Mouse (Mus musculus) lung, embryonic 16.5 days (tissue): ENCODE results near the gene Pip5k1b. TPM values are rescaled to one million over a fixed set of nuclear protein-coding genes. Genes with fewer than 3 reads are reported as not detected.

Experiments used
- ATAC-seq: fragments of 200-750 bp; cut with Nextera tagmentation; 2 replicates; pipeline ENCODE4 v1.8.0; 2017; ENCODE audit warnings: low read depth, mild to moderate bottlenecking, moderate library complexity
- H3K27ac ChIP-seq: fragments of 300-500 bp; sonication (generic); 2 replicates; pipeline ENCODE4 v1.5.1; 2014; ENCODE audit warnings: mild to moderate bottlenecking, control low read depth, low read length
- H3K27me3 ChIP-seq: fragments of 300-500 bp; sonication (generic); 2 replicates; pipeline ENCODE4 v1.6.1; 2014; ENCODE audit warnings: low read depth, low read length, mixed read lengths; ENCODE audit not compliant: control insufficient read depth, insufficient read depth
- H3K36me3 ChIP-seq: fragments of 300-500 bp; sonication (generic); 2 replicates; pipeline ENCODE4 v1.6.1; 2014; ENCODE audit warnings: low read length; ENCODE audit not compliant: control insufficient read depth, insufficient read depth
- H3K4me1 ChIP-seq: fragments of 300-500 bp; sonication (generic); replicated peaks from 2 replicates; pipeline ENCODE4 v1.6.1; 2014; ENCODE audit warnings: low read length, mixed read lengths; ENCODE audit not compliant: control insufficient read depth, insufficient read depth
- H3K4me2 ChIP-seq: fragments of 300-500 bp; sonication (generic); 2 replicates; pipeline ENCODE4 v1.6.1; 2014; ENCODE audit warnings: low read depth, low read length, control low read depth
- H3K4me3 ChIP-seq: fragments of 300-500 bp; sonication (generic); 2 replicates; pipeline ENCODE4 v1.5.1; 2014; ENCODE audit warnings: mild to moderate bottlenecking, low read length, control low read depth
- H3K9ac ChIP-seq: fragments of 300-500 bp; sonication (generic); 2 replicates; pipeline ENCODE4 v1.6.1; 2014; ENCODE audit warnings: low read length, control low read depth
- H3K9me3 ChIP-seq: fragments of 300-500 bp; sonication (generic); 2 replicates; pipeline ENCODE4 v1.6.1; 2016; ENCODE audit warnings: low read length; ENCODE audit not compliant: control insufficient read depth
- WGBS: fragments of 180-500 bp; shearing (Covaris S2); extraction: QIAGEN DNeasy Blood & Tissue Kit; methylation state at CpG from one replicate; pipeline ENCODE4 v1.1.7; 2014; 5-methylcytosine and 5-hydroxymethylcytosine counted together
- polyA plus RNA-seq: library from polyadenylated mRNA; unstranded; fragments of >200 nt; fragmentation: Nextera tagmentation; extraction: Ambion mirVana; gene quantifications from 2 replicates; pipeline ENCODE4 v1.2.1, GENCODE M21; 2015

Gene Pip5k1b
- polyA plus RNA-seq, 1 experiment from 2014 or later: 3.8 TPM

GRCm38 (mm10) chr19:24538181-24538580 is 17.5 kb downstream of the Pip5k1b start:
- no peaks in the 10 kb centered on the region for H3K4me1 ChIP-seq
- no peaks in the 10 kb centered on the region for H3K27me3 ChIP-seq
- no peak for ATAC-seq
- no peak overlapping the region for H3K27ac ChIP-seq
- H3K4me2 ChIP-seq: no peak overlapping the region
- H3K9me3 ChIP-seq: no peaks in the 10 kb centered on the region
- no peak overlapping the region for H3K4me3 ChIP-seq
- WGBS: 79% methylated on average over 6 of the region's 6 CpGs
- no peak overlapping the region for H3K9ac ChIP-seq
- H3K36me3 ChIP-seq: no peaks in the 10 kb centered on the region

GRCm38 (mm10) chr19:24537691-24538090 is 18.0 kb downstream of the Pip5k1b start:
- no peak for ATAC-seq
- Histone ChIP-seq H3K9me3 (no peaks in the 10 kb centered on the region), H3K27ac (no peak overlapping the region), H3K9ac (no peak overlapping the region), H3K4me1 (no peaks in the 10 kb centered on the region), H3K4me3 (no peak overlapping the region), H3K27me3 (no peaks in the 10 kb centered on the region), H3K4me2 (no peak overlapping the region), H3K36me3 (no peaks in the 10 kb centered on the region)
- WGBS: 40% methylated on average over 4 of the region's 4 CpGs

GRCm38 (mm10) chr19:24536920-24537319 is 18.8 kb downstream of the Pip5k1b start:
- H3K9me3 ChIP-seq: no peaks in the 10 kb centered on the region
- no peak overlapping the region for H3K4me2 ChIP-seq
- no peak overlapping the region for H3K27ac ChIP-seq
- no peaks in the 10 kb centered on the region for H3K27me3 ChIP-seq
- H3K9ac ChIP-seq: no peak overlapping the region
- no peaks in the 10 kb centered on the region for H3K36me3 ChIP-seq
- H3K4me1 ChIP-seq: no peaks in the 10 kb centered on the region
- H3K4me3 ChIP-seq: no peak overlapping the region
- ATAC-seq: no peak
- 46% methylated on average over 5 of the region's 5 CpGs for WGBS

GRCm38 (mm10) chr19:24536280-24536679 is 19.4 kb downstream of the Pip5k1b start:
- WGBS: 79% methylated on average over 3 of the region's 3 CpGs
- ATAC-seq: no peak
- no peaks in the 10 kb centered on the region for H3K4me1 ChIP-seq
- H3K27ac ChIP-seq: no peak overlapping the region
- no peaks in the 10 kb centered on the region for H3K27me3 ChIP-seq
- H3K9me3 ChIP-seq: no peaks in the 10 kb centered on the region
- no peak overlapping the region for H3K9ac ChIP-seq
- H3K36me3 ChIP-seq: no peaks in the 10 kb centered on the region
- no peak overlapping the region for H3K4me2 ChIP-seq
- no peak overlapping the region for H3K4me3 ChIP-seq

- no peak overlapping the region for H3K4me3 ChIP-seq
- H3K4me2 ChIP-seq: no peak overlapping the region
- 86% methylated on average over 6 of the region's 6 CpGs for WGBS
- no peaks in the 10 kb centered on the region for H3K9me3 ChIP-seq
- H3K4me1 ChIP-seq: no peaks in the 10 kb centered on the region
- no peak overlapping the region for H3K9ac ChIP-seq
- no peaks in the 10 kb centered on the region for H3K36me3 ChIP-seq
- H3K27me3 ChIP-seq: no peaks in the 10 kb centered on the region
- no peak overlapping the region for H3K27ac ChIP-seq
- ATAC-seq: no peak
Observed at GRCm38 (mm10) chr19:24535161-24535560, 20.5 kb downstream of the Pip5k1b start.

GRCm38 (mm10) chr19:24534733-24535132 is 20.9 kb downstream of the Pip5k1b start:
- Histone ChIP-seq H3K4me2 (no peak overlapping the region), H3K27me3 (no peaks in the 10 kb centered on the region), H3K9me3 (no peaks in the 10 kb centered on the region), H3K4me1 (no peaks in the 10 kb centered on the region), H3K36me3 (no peaks in the 10 kb centered on the region), H3K4me3 (no peak overlapping the region), H3K27ac (no peak overlapping the region), H3K9ac (no peak overlapping the region)
- ATAC-seq: no peak
- 59% methylated on average over 7 of the region's 7 CpGs for WGBS

GRCm38 (mm10) chr19:24528910-24529561 is 26.6 kb downstream of the Pip5k1b start:
- H3K4me2 ChIP-seq: no peak overlapping the region
- H3K4me1 ChIP-seq: no peaks in the 10 kb centered on the region
- H3K4me3 ChIP-seq: no peak overlapping the region
- no peak overlapping the region for H3K9ac ChIP-seq
- WGBS: 67% methylated on average over 4 of the region's 4 CpGs
- no peaks in the 10 kb centered on the region for H3K27me3 ChIP-seq
- H3K36me3 ChIP-seq: no peaks in the 10 kb centered on the region
- H3K27ac ChIP-seq: no peak overlapping the region
- ATAC-seq: no peak
- no peaks in the 10 kb centered on the region for H3K9me3 ChIP-seq

GRCm38 (mm10) chr19:24528129-24528730 is 27.4 kb downstream of the Pip5k1b start:
- no peak for ATAC-seq
- no peak overlapping the region for H3K9ac ChIP-seq

GRCm38 (mm10) chr19:24527613-24527948 is 28.1 kb downstream of the Pip5k1b start:
- 85% methylated on average over 5 of the region's 5 CpGs for WGBS
- no peaks in the 10 kb centered on the region for H3K36me3 ChIP-seq
- no peak overlapping the region for H3K27ac ChIP-seq

More at GRCm38 (mm10) chr19:24528129-24528730, 27.4 kb downstream of the Pip5k1b start:
- Histone ChIP-seq H3K9me3 (no peaks in the 10 kb centered on the region), H3K27me3 (no peaks in the 10 kb centered on the region), H3K4me1 (no peaks in the 10 kb centered on the region), H3K4me3 (no peak overlapping the region), H3K27ac (no peak overlapping the region), H3K36me3 (no peaks in the 10 kb centered on the region), H3K4me2 (no peak overlapping the region)
- WGBS: 58% methylated on average over 4 of the region's 4 CpGs

More at GRCm38 (mm10) chr19:24527613-24527948, 28.1 kb downstream of the Pip5k1b start:
- no peak for ATAC-seq
- H3K9me3 ChIP-seq: no peaks in the 10 kb centered on the region
- no peaks in the 10 kb centered on the region for H3K4me1 ChIP-seq
- H3K9ac ChIP-seq: no peak overlapping the region
- H3K27me3 ChIP-seq: no peaks in the 10 kb centered on the region
- no peak overlapping the region for H3K4me3 ChIP-seq
- H3K4me2 ChIP-seq: no peak overlapping the region
